Mouse (Mus musculus) E14TG2a.4 (cell line): ENCODE results near the gene Tecr.

Experiments used
- CTCF ChIP-seq: conservative IDR thresholded peaks from 2 replicates; pipeline ENCODE4 v1.5.1; 2014; ENCODE audit warnings: low read length
- NANOG ChIP-seq: IDR thresholded peaks from 2 replicates; pipeline ENCODE4 v1.6.1; 2014; ENCODE audit warnings: borderline replicate concordance, low read length, mixed read lengths
- POU5F1 ChIP-seq: IDR thresholded peaks from 2 replicates; pipeline ENCODE4 v1.6.1; 2014; ENCODE audit warnings: low read length, borderline replicate concordance

- TF ChIP-seq CTCF (no peak), NANOG (no peak), POU5F1 (no peak)
Measured at GRCm38 (mm10) chr8:83649699-83650098, 41.9 kb upstream of the Tecr start.
